Mouse (Mus musculus): ENCODE measurements around the gene Psmb11. TPM values are rescaled to one million over a fixed set of nuclear protein-coding genes. Genes with fewer than 3 reads are reported as not detected.
A peak's percentile ranks its signal among the peaks of the same experiment; 100 is the strongest.

Gene Psmb11
- total RNA-seq, 1 experiment from 2014 or later: not detected

- no peak for ATAC-seq (replicated peaks; ENCODE audit: insufficient number of reproducible peaks, low FRiP score, low TSS enrichment, poor library complexity, severe bottlenecking)
Measured at GRCm38 (mm10) chr14:54632252-54632651, 11.0 kb downstream of the Psmb11 start.

GRCm38 (mm10) chr14:54634182-54634581, 12.9 kb downstream of the Psmb11 start:
- no peak for ATAC-seq (replicated peaks; ENCODE audit: insufficient number of reproducible peaks, low FRiP score, low TSS enrichment, poor library complexity, severe bottlenecking)

- no peak for ATAC-seq (replicated peaks; ENCODE audit: insufficient number of reproducible peaks, low FRiP score, low TSS enrichment, poor library complexity, severe bottlenecking)
Measured at GRCm38 (mm10) chr14:54636954-54637353, 15.7 kb downstream of the Psmb11 start.

GRCm38 (mm10) chr14:54638210-54638609, 17.0 kb downstream of the Psmb11 start:
- ATAC-seq (replicated peaks; ENCODE audit: insufficient number of reproducible peaks, low FRiP score, low TSS enrichment, poor library complexity, severe bottlenecking): no peak

- no peak for ATAC-seq (replicated peaks; ENCODE audit: insufficient number of reproducible peaks, low FRiP score, low TSS enrichment, poor library complexity, severe bottlenecking)
Measured at GRCm38 (mm10) chr14:54640121-54640520, 18.9 kb downstream of the Psmb11 start.

GRCm38 (mm10) chr14:54640946-54641304, 19.7 kb downstream of the Psmb11 start, which contains the start of gene Gm17606:
Gm17606 (plus strand) TSS chr14:54640952.
- no peak for ATAC-seq (replicated peaks; ENCODE audit: insufficient number of reproducible peaks, low FRiP score, low TSS enrichment, poor library complexity, severe bottlenecking)

GRCm38 (mm10) chr14:54641305-54641969, 20.2 kb downstream of the Psmb11 start, which contains the start of gene Cdh24:
Cdh24 (minus strand) TSS chr14:54641364.
- peak; percentile 54 for ATAC-seq (replicated peaks; ENCODE audit: insufficient number of reproducible peaks, low FRiP score, low TSS enrichment, poor library complexity, severe bottlenecking)

- ATAC-seq (replicated peaks; ENCODE audit: insufficient number of reproducible peaks, low FRiP score, low TSS enrichment, poor library complexity, severe bottlenecking): no peak
Measured at GRCm38 (mm10) chr14:54642224-54642944, 21.2 kb downstream of the Psmb11 start.

- ATAC-seq (replicated peaks; ENCODE audit: insufficient number of reproducible peaks, low FRiP score, low TSS enrichment, poor library complexity, severe bottlenecking): no peak
Measured at GRCm38 (mm10) chr14:54643011-54643410, 21.8 kb downstream of the Psmb11 start.

GRCm38 (mm10) chr14:54644294-54644693, 23.1 kb downstream of the Psmb11 start:
- no peak for ATAC-seq (replicated peaks; ENCODE audit: insufficient number of reproducible peaks, low FRiP score, low TSS enrichment, poor library complexity, severe bottlenecking)

GRCm38 (mm10) chr14:54646455-54646854, 25.2 kb downstream of the Psmb11 start:
- ATAC-seq (replicated peaks; ENCODE audit: insufficient number of reproducible peaks, low FRiP score, low TSS enrichment, poor library complexity, severe bottlenecking): no peak

- no peak for ATAC-seq (replicated peaks; ENCODE audit: insufficient number of reproducible peaks, low FRiP score, low TSS enrichment, poor library complexity, severe bottlenecking)
Measured at GRCm38 (mm10) chr14:54646898-54647636, 25.8 kb downstream of the Psmb11 start.

GRCm38 (mm10) chr14:54647900-54648299, 26.7 kb downstream of the Psmb11 start:
- no peak for ATAC-seq (replicated peaks; ENCODE audit: insufficient number of reproducible peaks, low FRiP score, low TSS enrichment, poor library complexity, severe bottlenecking)

GRCm38 (mm10) chr14:54650621-54651454, 29.6 kb downstream of the Psmb11 start:
- ATAC-seq (replicated peaks; ENCODE audit: insufficient number of reproducible peaks, low FRiP score, low TSS enrichment, poor library complexity, severe bottlenecking): peak; percentile 73

GRCm38 (mm10) chr14:54651556-54651955, 30.3 kb downstream of the Psmb11 start:
- ATAC-seq (replicated peaks; ENCODE audit: insufficient number of reproducible peaks, low FRiP score, low TSS enrichment, poor library complexity, severe bottlenecking): no peak

GRCm38 (mm10) chr14:54652787-54653186, 31.6 kb downstream of the Psmb11 start:
- ATAC-seq (replicated peaks; ENCODE audit: insufficient number of reproducible peaks, low FRiP score, low TSS enrichment, poor library complexity, severe bottlenecking): no peak

- ATAC-seq (replicated peaks; ENCODE audit: insufficient number of reproducible peaks, low FRiP score, low TSS enrichment, poor library complexity, severe bottlenecking): peak; percentile 91
Measured at GRCm38 (mm10) chr14:54653496-54653895, 32.3 kb downstream of the Psmb11 start.

- no peak for ATAC-seq (replicated peaks; ENCODE audit: insufficient number of reproducible peaks, low FRiP score, low TSS enrichment, poor library complexity, severe bottlenecking)
Measured at GRCm38 (mm10) chr14:54660009-54660408, 38.8 kb downstream of the Psmb11 start.
